ENCODE assay signal across 8 mouse cellular contexts in genomic region chr4:78606461-78606830, GRCm38 (mm10).
DNase-seq lines count a peak whose midpoint lies in the region; ATAC-seq lines count a peak whose summit lies in the region.

No protein-coding gene starts in this region.

- no peaks in the 10 kb centered on the region for H3K36me3 ChIP-seq in heart, embryonic 12.5 days
- no peaks in the 10 kb centered on the region for H3K36me3 ChIP-seq in hindbrain, embryonic 10.5 days
- no peaks in the 10 kb centered on the region for H3K36me3 ChIP-seq in limb, embryonic 13.5 days

- no peaks in the 10 kb centered on the region for H3K27me3 ChIP-seq in heart, embryonic 12.5 days (replicated peaks)
- no peaks in the 10 kb centered on the region for H3K27me3 ChIP-seq in hindbrain, embryonic 10.5 days (ENCODE audit: insufficient read depth, poor library complexity, severe bottlenecking)
- no peaks in the 10 kb centered on the region for H3K27me3 ChIP-seq in limb, embryonic 13.5 days

- 13% methylated on average over 18 of the region's 18 CpGs for WGBS in heart, embryonic 12.5 days
- WGBS in hindbrain, embryonic 10.5 days = 8% methylated on average over 18 of the region's 18 CpGs
- WGBS in limb, embryonic 13.5 days = 18% methylated on average over 18 of the region's 18 CpGs

- intact Hi-C loops in heart, postnatal 25 days (cut with DNase I) = no loop called here
- intact Hi-C loops in gastrocnemius, postnatal 14 days (cut with DNase I; ENCODE audit: low total_unique reads) = no loop called here

- peak overlapping the region; percentile 45; the same call in 1 of the 2 replicates for H3K9ac ChIP-seq in heart, embryonic 12.5 days
- no peak overlapping the region for H3K9ac ChIP-seq in limb, embryonic 13.5 days

- no peak for DNase-seq in heart, postnatal 25 days (ENCODE audit: low spot score)
- peak; percentile 6 for DNase-seq in brain, embryonic 18.5 days (ENCODE audit: low read depth, low spot score)
- peak; percentile 25 for DNase-seq in hindbrain, embryonic 10.5 days (ENCODE audit: low spot score)
- peak; percentile 15 for DNase-seq in right cerebral cortex, postnatal 25 days
- DNase-seq in gastrocnemius, postnatal 14 days = no peak
- DNase-seq in natural killer cell, adult 2 months (ENCODE audit: low spot score in 2 of 2) = no peak

- H3K27ac ChIP-seq in heart, embryonic 12.5 days (ENCODE audit: poor library complexity, severe bottlenecking) = no peak overlapping the region
- H3K27ac ChIP-seq in hindbrain, embryonic 10.5 days = peak overlapping the region; percentile 64
- H3K27ac ChIP-seq in limb, embryonic 13.5 days = no peak overlapping the region

- ATAC-seq in heart, embryonic 12.5 days (ENCODE audit: insufficient number of reproducible peaks, low FRiP score) = no peak
- ATAC-seq in limb, embryonic 13.5 days (ENCODE audit: low FRiP score, low read depth) = peak; percentile 59; the same call in 1 of the 2 replicates

- peaks cover 4% of the 10 kb centered on the region; the same call in 1 of the 2 replicates for H3K4me1 ChIP-seq in heart, embryonic 12.5 days (replicated peaks)
- peaks cover 6% of the 10 kb centered on the region for H3K4me1 ChIP-seq in hindbrain, embryonic 10.5 days (replicated peaks)
- no peaks in the 10 kb centered on the region for H3K4me1 ChIP-seq in limb, embryonic 13.5 days

- H3K4me3 ChIP-seq in heart, embryonic 12.5 days = peak overlapping the region; percentile 53
- peak overlapping the region; percentile 45 for H3K4me3 ChIP-seq in hindbrain, embryonic 10.5 days
- H3K4me3 ChIP-seq in limb, embryonic 13.5 days = peak overlapping the region; percentile 39

- H3K9me3 ChIP-seq in heart, embryonic 12.5 days (replicated peaks) = no peaks in the 10 kb centered on the region
- H3K9me3 ChIP-seq in hindbrain, embryonic 10.5 days = no peaks in the 10 kb centered on the region
- no peaks in the 10 kb centered on the region for H3K9me3 ChIP-seq in limb, embryonic 13.5 days

- peak overlapping the region; percentile 82 for H3K4me2 ChIP-seq in heart, embryonic 12.5 days
- peak overlapping the region; percentile 63 for H3K4me2 ChIP-seq in limb, embryonic 13.5 days (replicated peaks)

Comparison
In these comparisons a context has a peak if more than half of its experiments do, and no peak if none do; other contexts are left out.
1. DNase-seq: peak in brain, embryonic 18.5 days (single experiment), hindbrain, embryonic 10.5 days (single experiment) and right cerebral cortex, postnatal 25 days (single experiment); none in heart, postnatal 25 days (single experiment), gastrocnemius, postnatal 14 days (single experiment) and natural killer cell, adult 2 months (0 of 2).
2. Peak in every context shown above with its lines, with median percentiles within 50 percentile points of each other: H3K4me3 ChIP-seq.